Mouse (Mus musculus) heart, postnatal 36 days (tissue): ENCODE results near the gene Copz1. TPM values are rescaled to one million over a fixed set of nuclear protein-coding genes. Genes with fewer than 3 reads are reported as not detected.
"Not testable (repeated sequence)": the region's sequence is repeated elsewhere in the genome, so short reads cannot be mapped to it uniquely, and the experiment has no call there.

Experiments
- DNase-seq, 2 experiments: peaks; one replicate each; pipeline ENCODE4 v3.0.0; 2021 to 2022
- intact Hi-C: fragments of 180-260 bp; cut with DNase I; formaldehyde crosslinking; loops from one replicate; pipeline ENCODE4 v1.15.1; 2025
- total RNA-seq, 2 experiments: library from RNA; stranded (reverse); gene quantifications; 2 replicates each; pipeline ENCODE4 v1.2.3; 2021

Gene Copz1
- total RNA-seq, 2 experiments from 2014 or later = 56.6 to 56.9 TPM

GRCm38 (mm10) chr15:103250195-103250740 is 22.2 kb upstream of the Copz1 start:
- peak; percentile 75 to 84 for DNase-seq
- intact Hi-C loops = loop anchor here (2.0 kb wide), 1 partner anchor 57 kb away; no protein-coding TSS in a partner anchor

GRCm38 (mm10) chr15:103251595-103251994 is 20.9 kb upstream of the Copz1 start:
- intact Hi-C loops = loop anchor here (2.0 kb wide), 1 partner anchor 55 kb away; no protein-coding TSS in a partner anchor

GRCm38 (mm10) chr15:103252660-103253059 is 19.9 kb upstream of the Copz1 start:
- intact Hi-C loops = no loop called here
- no peak for DNase-seq

More at GRCm38 (mm10) chr15:103251595-103251994, 20.9 kb upstream of the Copz1 start:
- DNase-seq = no peak

- DNase-seq = no peak
- intact Hi-C loops = no loop called here
Observed at GRCm38 (mm10) chr15:103253352-103253751, 19.2 kb upstream of the Copz1 start.

- peak; percentile 26 to 36 for DNase-seq
- intact Hi-C loops = no loop called here
Observed at GRCm38 (mm10) chr15:103255169-103255568, 17.3 kb upstream of the Copz1 start.

- intact Hi-C loops = no loop called here
- DNase-seq = no peak
Observed at GRCm38 (mm10) chr15:103256210-103256986, 16.1 kb upstream of the Copz1 start.

- peak; percentile 66 to 75 for DNase-seq
- intact Hi-C loops = no loop called here
Observed at GRCm38 (mm10) chr15:103257790-103258728, 14.5 kb upstream of the Copz1 start, which contains the start of gene Nfe2. Nfe2 (minus strand) TSS chr15:103258403.

- no peak for DNase-seq
- intact Hi-C loops = no loop called here
Observed at GRCm38 (mm10) chr15:103259162-103259561, 13.4 kb upstream of the Copz1 start.

- intact Hi-C loops = no loop called here
- no peak for DNase-seq
Observed at GRCm38 (mm10) chr15:103259989-103260388, 12.5 kb upstream of the Copz1 start.

- intact Hi-C loops = no loop called here
- DNase-seq = no peak
Observed at GRCm38 (mm10) chr15:103264794-103265193, 7.7 kb upstream of the Copz1 start.

GRCm38 (mm10) chr15:103268903-103269302 is 3.6 kb upstream of the Copz1 start:
- intact Hi-C loops = no loop called here
- no peak for DNase-seq

- intact Hi-C loops, DNase-seq: not testable (repeated sequence)
Observed at GRCm38 (mm10) chr15:103275943-103276342, 3.4 kb downstream of the Copz1 start.

- intact Hi-C loops = no loop called here
- no peak for DNase-seq
Observed at GRCm38 (mm10) chr15:103277949-103278348, 5.4 kb downstream of the Copz1 start.

- intact Hi-C loops = loop anchor here (5.0 kb wide), 2 partner anchors 32 to 97 kb away; no protein-coding TSS in a partner anchor
- peak in 1 of 2 experiments; percentile 34 for DNase-seq
Observed at GRCm38 (mm10) chr15:103279750-103280149, 7.2 kb downstream of the Copz1 start.

- DNase-seq = no peak
- intact Hi-C loops = loop anchor here (5.0 kb wide), 2 partner anchors 34 to 99 kb away; no protein-coding TSS in a partner anchor
Observed at GRCm38 (mm10) chr15:103280817-103281464, 8.4 kb downstream of the Copz1 start.

GRCm38 (mm10) chr15:103281465-103282205 is 9.1 kb downstream of the Copz1 start:
- intact Hi-C loops = loop anchor here (5.0 kb wide), 2 partner anchors 34 to 99 kb away; no protein-coding TSS in a partner anchor
- no peak for DNase-seq

- DNase-seq = peak; percentile 31 to 53
- intact Hi-C loops = loop anchor here (2.0 to 5.0 kb wide), 3 partner anchors 23 to 102 kb away; no protein-coding TSS in a partner anchor
Observed at GRCm38 (mm10) chr15:103284066-103284465, 11.6 kb downstream of the Copz1 start.

GRCm38 (mm10) chr15:103284647-103285046 is 12.1 kb downstream of the Copz1 start:
- intact Hi-C loops = loop anchor here (2.0 to 5.0 kb wide), 3 partner anchors 22 to 102 kb away; no protein-coding TSS in a partner anchor
- no peak for DNase-seq
